Comparison of ENCODE assay signal across 21 mouse cellular contexts in genomic region chr17:71227128-71227895, GRCm38 (mm10).
"Had no signal": no experiment of that assay in that cellular context is flagged by ENCODE, and none has a peak within 500 bp of the region (broad histone marks: within the 10 kb centered on the region; RNA-seq: fewer than 3 reads in every experiment).

No protein-coding gene starts in this region.

- H3K4me2 ChIP-seq: liver, embryonic 11.5 days; lung, embryonic 15.5 days had no signal

- H3K27me3 ChIP-seq: lung, embryonic 15.5 days; megakaryocyte, embryonic 14.5 days had no signal

- ATAC-seq: intestine, embryonic 16.5 days; midbrain, embryonic 16.5 days had no signal

- H3K4me1 ChIP-seq: lung, embryonic 15.5 days; midbrain, embryonic 10.5 days had no signal

- DNase-seq: kidney, adult 18-20 months; kidney, adult 9 months; kidney, postnatal 25 days; lung, adult 18-20 months; lung, postnatal 10 days; lung, postnatal 36 days; right cerebral cortex, adult 18-20 months; right cerebral cortex, postnatal 14 days; right cerebral cortex, postnatal 4 days; thymus, adult 2 months; thymus, postnatal 14 days; thymus, postnatal 4 days had no signal

- H3K27ac ChIP-seq: kidney, postnatal 0 days; liver, embryonic 14.5 days; lung, embryonic 15.5 days; midbrain, embryonic 10.5 days; stomach, postnatal 0 days had no signal

- H3K9ac ChIP-seq: liver, embryonic 14.5 days; lung, embryonic 15.5 days had no signal

- H3K9me3 ChIP-seq: lung, embryonic 15.5 days; megakaryocyte, embryonic 14.5 days; midbrain, embryonic 10.5 days had no signal

- H3K4me3 ChIP-seq: lung, embryonic 15.5 days; midbrain, embryonic 10.5 days had no signal
